Mouse (Mus musculus) cortical plate, adult 2 months (tissue): ENCODE results near the gene Upk3bl.

Experiments used
- CTCF ChIP-seq: fragments of 200-500 bp; IDR thresholded peaks from 2 replicates; pipeline ENCODE4 v1.5.1; 2011; ENCODE audit warnings: mild to moderate bottlenecking, control low read depth, low read length; ENCODE audit not compliant: insufficient read depth; ENCODE audit errors: extremely low read depth
- POLR2A ChIP-seq: fragments of 200-500 bp; IDR thresholded peaks from 2 replicates; pipeline ENCODE4 v1.6.1; 2011; ENCODE audit warnings: mild to moderate bottlenecking, low read length, control low read depth; ENCODE audit not compliant: insufficient read depth; ENCODE audit errors: extremely low read depth

DNA sequence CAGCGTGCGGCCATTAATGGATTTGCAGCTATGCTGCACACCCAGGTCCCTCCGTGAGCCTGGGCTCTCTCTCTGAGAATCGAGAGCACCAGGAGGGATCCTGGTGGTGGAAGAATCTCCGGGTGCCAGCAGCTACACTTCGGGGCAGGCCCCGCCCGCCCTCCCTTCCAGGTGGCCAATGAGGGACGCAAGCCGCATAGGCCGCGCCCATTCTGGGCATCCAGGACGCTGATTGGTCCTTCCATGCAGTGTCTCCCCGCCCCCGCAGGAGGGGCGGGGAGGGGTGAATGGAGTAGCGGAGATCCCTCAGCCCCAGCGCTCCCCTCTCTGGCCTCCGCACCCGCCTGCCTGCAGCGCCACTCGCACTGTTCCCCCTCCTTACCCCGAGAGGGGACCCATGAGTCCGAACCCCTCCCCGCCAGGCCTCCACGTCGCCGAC, 29.4 kb downstream of the Upk3bl start, which contains the start of gene Rasa4:
- TF ChIP-seq CTCF (no peak), POLR2A (no peak)
